In genomic region chr12:102416391-102416837, GRCm38 (mm10) we compare ENCODE assay signal across 8 mouse cellular contexts. TPM values are rescaled to one million over a fixed set of nuclear protein-coding genes. Genes with fewer than 3 reads are reported as not detected.
DNase-seq lines count a peak whose midpoint lies in the region; ATAC-seq lines count a peak whose summit lies in the region.

No protein-coding gene starts in this region.

- H3K4me1 ChIP-seq in kidney, embryonic 14.5 days (ENCODE audit: control insufficient read depth, insufficient read depth, low read length) = no peaks in the 10 kb centered on the region; the same call in 1 of the 2 replicates
- H3K4me1 ChIP-seq in stomach, embryonic 14.5 days (ENCODE audit: control insufficient read depth, insufficient read depth, low read length) = no peaks in the 10 kb centered on the region

- no peak overlapping the region for H3K4me3 ChIP-seq in kidney, embryonic 14.5 days (ENCODE audit: low read length)
- no peak overlapping the region for H3K4me3 ChIP-seq in stomach, embryonic 14.5 days (ENCODE audit: low read depth, low read length)

- ATAC-seq in kidney, embryonic 14.5 days (ENCODE audit: low FRiP score, low TSS enrichment) = peak; percentile 77; the same call in 1 of the 2 replicates
- ATAC-seq in common myeloid progenitor, adult 5-6 weeks (replicated peaks; ENCODE audit: low read depth, poor library complexity, severe bottlenecking) = peak; percentile 60
- ATAC-seq in stomach, embryonic 14.5 days (ENCODE audit: insufficient number of reproducible peaks, insufficient read depth, low FRiP score, low read depth) = peak; percentile 60; the same call in 1 of the 2 replicates

- no peaks in the 10 kb centered on the region for H3K9me3 ChIP-seq in kidney, embryonic 14.5 days (ENCODE audit: control insufficient read depth, low read length)
- H3K9me3 ChIP-seq in stomach, embryonic 14.5 days (ENCODE audit: control insufficient read depth, low read depth, low read length) = no peaks in the 10 kb centered on the region

- H3K9ac ChIP-seq in kidney, embryonic 14.5 days (ENCODE audit: low read depth, low read length) = no peak overlapping the region
- no peak overlapping the region for H3K9ac ChIP-seq in stomach, embryonic 14.5 days (replicated peaks; ENCODE audit: low read depth, low read length)

- 34% methylated on average over 7 of the region's 7 CpGs for WGBS in kidney, embryonic 14.5 days
- 30% methylated on average over 7 of the region's 7 CpGs for WGBS in stomach, embryonic 14.5 days

- DNase-seq in kidney, adult 11 months = no peak
- DNase-seq in heart, adult 9 months (ENCODE audit: low spot score in 2 of 2) = peak; percentile 80 to 84
- peak; percentile 32 to 54 for DNase-seq in left cerebral cortex, postnatal 14 days (ENCODE audit: low spot score in 2 of 2)
- no peak for DNase-seq in yolk sac, embryonic 10.5 days (ENCODE audit: low spot score)
- DNase-seq in layer of hippocampus, postnatal 10 days (ENCODE audit: low spot score in 2 of 2) = no peak

- no peaks in the 10 kb centered on the region for H3K27me3 ChIP-seq in kidney, embryonic 14.5 days (ENCODE audit: control insufficient read depth, insufficient read depth, low read length)
- no peaks in the 10 kb centered on the region for H3K27me3 ChIP-seq in stomach, embryonic 14.5 days (ENCODE audit: control insufficient read depth, insufficient read depth, low read length)

- H3K27ac ChIP-seq in kidney, embryonic 14.5 days (ENCODE audit: low read depth, low read length) = no peak overlapping the region; the same call in 1 of the 2 replicates
- no peak overlapping the region; the same call in 1 of the 2 replicates for H3K27ac ChIP-seq in stomach, embryonic 14.5 days (ENCODE audit: low read length)

- intact Hi-C loops in left cerebral cortex, postnatal 14 days (cut with DNase I) = no loop called here

- H3K36me3 ChIP-seq in kidney, embryonic 14.5 days (ENCODE audit: control insufficient read depth, insufficient read depth, low read length) = no peaks in the 10 kb centered on the region
- H3K36me3 ChIP-seq in stomach, embryonic 14.5 days (ENCODE audit: control insufficient read depth, insufficient read depth, low read length) = no peaks in the 10 kb centered on the region; the same call in 1 of the 2 replicates

- no peak overlapping the region for H3K4me2 ChIP-seq in kidney, embryonic 14.5 days (replicated peaks; ENCODE audit: low read depth, low read length)
- no peak overlapping the region for H3K4me2 ChIP-seq in stomach, embryonic 14.5 days (replicated peaks; ENCODE audit: low read depth, low read length)

RNA-seq across cellular contexts. Expression of gene Lgmn, which starts 23.2 kb away (rescaled TPM):
- polyA plus RNA-seq in kidney, embryonic 14.5 days (2014; fragmentation: Nextera tagmentation; extraction: Ambion mirVana) = 79.0 and 95.4 TPM in 2 replicates
- total RNA-seq in common myeloid progenitor, adult 5-6 weeks (2017) = 2.0 and 2.1 TPM in 2 replicates
- total RNA-seq in left cerebral cortex, postnatal 14 days (2021) = 100 to 1,000 TPM; 117 to 127 TPM
- 84.7 and 90.1 TPM in 2 replicates for polyA plus RNA-seq in stomach, embryonic 14.5 days (2014; fragmentation: Nextera tagmentation; extraction: Ambion mirVana)
- total RNA-seq in layer of hippocampus, postnatal 10 days (2021) = 100 to 1,000 TPM; 108 to 121 TPM

RNA-seq across cellular contexts. Expression of gene Golga5, which starts 52.5 kb away (rescaled TPM):
- 23.3 and 39.3 TPM in 2 replicates for polyA plus RNA-seq in kidney, embryonic 14.5 days (2014; fragmentation: Nextera tagmentation; extraction: Ambion mirVana)
- 76.9 and 81.0 TPM in 2 replicates for total RNA-seq in common myeloid progenitor, adult 5-6 weeks (2017)
- 10 to 100 TPM; 25.1 to 28.2 TPM for total RNA-seq in left cerebral cortex, postnatal 14 days (2021)
- 35.1 and 38.8 TPM in 2 replicates for polyA plus RNA-seq in stomach, embryonic 14.5 days (2014; fragmentation: Nextera tagmentation; extraction: Ambion mirVana)
- total RNA-seq in layer of hippocampus, postnatal 10 days (2021) = 10 to 100 TPM; 22.5 to 25.1 TPM

Comparison
In these comparisons a context has a peak if more than half of its experiments do, and no peak if none do; other contexts are left out.
1. DNase-seq: peak in heart, adult 9 months (2 of 2) and left cerebral cortex, postnatal 14 days (2 of 2); none in kidney, adult 11 months (single experiment), yolk sac, embryonic 10.5 days (single experiment) and layer of hippocampus, postnatal 10 days (0 of 2).
2. RNA of gene Lgmn, which starts 23.2 kb away (total RNA-seq): 117 to 127 TPM in left cerebral cortex, postnatal 14 days and 108 to 121 TPM in layer of hippocampus, postnatal 10 days; 2.0 to 2.1 TPM in common myeloid progenitor, adult 5-6 weeks; every median in the first group is over 10 times any median in the second.
3. Peak in every context shown above with its lines, with median percentiles within 50 percentile points of each other: ATAC-seq.